Mouse (Mus musculus) bone marrow, adult 2 months (tissue): ENCODE results near the gene Bace2. TPM values are rescaled to one million over a fixed set of nuclear protein-coding genes. Genes with fewer than 3 reads are reported as not detected.

ENCODE experiments used
- H3K27ac ChIP-seq: fragments of 200-500 bp; 2 replicates; pipeline ENCODE4 v1.5.1; 2012; ENCODE audit warnings: low read depth, mild to moderate bottlenecking, control low read depth, inconsistent platforms, low read length; ENCODE audit not compliant: control insufficient read depth, poor library complexity, insufficient read depth
- H3K4me1 ChIP-seq: fragments of 200-500 bp; 2 replicates; pipeline ENCODE4 v1.6.1; 2011; ENCODE audit warnings: low read length; ENCODE audit not compliant: control insufficient read depth, insufficient read depth
- H3K4me3 ChIP-seq: fragments of 200-500 bp; replicated peaks from 2 replicates; pipeline ENCODE3; 2011; ENCODE audit warnings: mild to moderate bottlenecking, low read depth, low read length, control low read depth; ENCODE audit not compliant: control insufficient read depth
- CTCF ChIP-seq: fragments of 200-500 bp; IDR thresholded peaks from 2 replicates; pipeline ENCODE4 v1.5.1; 2011; ENCODE audit warnings: low read length, control low read depth; ENCODE audit not compliant: control insufficient read depth, insufficient read depth
- POLR2A ChIP-seq: fragments of 200-500 bp; IDR thresholded peaks from 2 replicates; pipeline ENCODE4 v1.6.1; 2011; ENCODE audit warnings: low read depth, mild to moderate bottlenecking, control low read depth, low read length, borderline replicate concordance; ENCODE audit not compliant: control insufficient read depth
- WGBS: fragments of 180-500 bp; shearing (Covaris S2); methylation state at CpG from one replicate; pipeline ENCODE4 v1.1.7; 2018; 5-methylcytosine and 5-hydroxymethylcytosine counted together
- polyA plus RNA-seq: library from polyadenylated mRNA; stranded (reverse); fragments of >200 nt; gene quantifications from 2 replicates; pipeline ENCODE4 v1.2.4, GENCODE M21; 2011; ENCODE audit warnings: low replicate concordance; ENCODE audit not compliant: missing spikeins, insufficient read depth, insufficient read length

Bace2 gene
- polyA plus RNA-seq, 1 experiment = 0.72 TPM

DNA sequence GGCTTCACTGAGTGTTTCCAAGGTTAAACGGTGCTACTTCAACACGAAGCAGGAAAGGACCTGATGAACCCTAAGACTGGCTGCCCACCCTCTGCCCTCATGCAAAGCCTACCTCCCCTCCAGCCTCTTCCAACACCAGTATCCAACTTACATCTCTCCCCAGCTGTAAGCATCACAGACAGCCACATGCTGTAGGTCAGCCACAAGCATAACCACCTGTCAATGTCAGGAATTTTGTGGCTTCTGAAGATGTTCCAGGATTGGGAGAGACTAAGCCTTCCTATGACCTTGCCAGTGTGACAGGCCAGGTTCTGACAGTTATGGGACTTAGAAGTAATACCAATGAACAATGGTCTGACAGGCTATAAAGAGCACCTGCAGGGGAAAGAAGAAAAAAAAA, 27.9 kb upstream of the Bace2 start:
- H3K4me3 ChIP-seq = no peak overlapping the region
- H3K4me1 ChIP-seq = no peaks in the 10 kb centered on the region
- TF ChIP-seq POLR2A = no peak
- no peak for TF ChIP-seq CTCF
- no peak overlapping the region for H3K27ac ChIP-seq
- 67% methylated on average over 2 of the region's 2 CpGs for WGBS

- 83% methylated on average over 2 of the region's 2 CpGs for WGBS
- Histone ChIP-seq H3K4me3 (no peak overlapping the region), H3K4me1 (no peaks in the 10 kb centered on the region), H3K27ac (no peak overlapping the region)
- TF ChIP-seq POLR2A (no peak), CTCF (no peak)
Observed at GRCm38 (mm10) chr16:97353013-97353412, 3.5 kb upstream of the Bace2 start.

GRCm38 (mm10) chr16:97354632-97355031, 1.9 kb upstream of the Bace2 start:
- Histone ChIP-seq H3K4me3 (no peak overlapping the region), H3K27ac (no peak overlapping the region), H3K4me1 (no peaks in the 10 kb centered on the region)
- WGBS = 77% methylated on average over 2 of the region's 2 CpGs
- no peak for TF ChIP-seq CTCF

GRCm38 (mm10) chr16:97357188-97357821, 763 bp downstream of the Bace2 start:
- 5% methylated on average over 25 of the region's 25 CpGs for WGBS
- Histone ChIP-seq H3K4me1 (no peaks in the 10 kb centered on the region), H3K27ac (no peak overlapping the region), H3K4me3 (no peak overlapping the region)
- TF ChIP-seq CTCF (no peak), POLR2A (no peak)

- no peak for TF ChIP-seq CTCF
- TF ChIP-seq POLR2A = no peak
- WGBS = 43% methylated on average over 8 of the region's 8 CpGs
- Histone ChIP-seq H3K4me1 (no peaks in the 10 kb centered on the region), H3K27ac (no peak overlapping the region), H3K4me3 (no peak overlapping the region)
Observed at GRCm38 (mm10) chr16:97362231-97362888, 5.8 kb downstream of the Bace2 start.

DNA sequence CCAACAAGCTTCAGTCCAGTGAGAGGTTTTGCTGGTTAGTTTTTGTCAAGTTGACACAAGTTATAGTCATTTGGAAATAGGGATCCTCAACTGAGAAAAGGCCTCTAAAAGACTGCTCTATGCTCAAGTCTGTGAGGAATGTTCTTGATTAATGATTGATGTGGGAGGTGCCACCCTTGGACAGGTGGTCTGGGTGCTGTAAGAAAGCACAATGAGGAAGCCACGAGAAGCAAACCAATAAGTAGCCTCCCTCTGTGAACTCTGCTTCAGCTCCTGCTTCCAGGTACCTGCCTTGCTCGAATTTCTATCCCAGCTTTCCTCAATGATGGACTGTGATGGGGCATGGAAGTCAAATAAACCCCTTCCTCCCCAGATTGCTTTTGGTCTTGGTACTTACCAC, 9.6 kb downstream of the Bace2 start:
- TF ChIP-seq POLR2A (no peak), CTCF (no peak)
- WGBS = 47% methylated on average over 2 of the region's 2 CpGs
- H3K4me3 ChIP-seq = no peak overlapping the region
- no peaks in the 10 kb centered on the region for H3K4me1 ChIP-seq
- H3K27ac ChIP-seq = no peak overlapping the region

DNA sequence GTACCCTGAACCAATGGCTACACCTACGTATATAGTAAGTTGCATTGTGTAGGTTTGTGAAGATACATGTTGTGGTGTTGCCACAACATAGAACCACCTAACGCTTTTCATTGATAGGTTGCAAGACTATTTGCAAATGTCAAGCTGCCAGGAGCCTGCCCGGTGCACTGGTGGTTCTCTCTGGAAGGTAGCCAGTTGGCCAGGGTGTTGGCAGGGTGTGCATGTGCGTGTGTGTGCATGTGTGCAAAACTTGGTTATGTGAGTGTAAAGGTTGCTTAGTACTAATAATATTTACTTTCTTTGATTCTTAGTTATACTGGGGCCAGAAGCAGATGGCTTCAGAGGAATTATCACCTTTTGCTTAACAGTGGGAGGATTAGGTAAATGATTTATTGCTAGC, 13.7 kb downstream of the Bace2 start:
- no peak overlapping the region for H3K27ac ChIP-seq
- TF ChIP-seq POLR2A (no peak), CTCF (no peak)
- no peaks in the 10 kb centered on the region for H3K4me1 ChIP-seq
- H3K4me3 ChIP-seq = no peak overlapping the region
- 77% methylated on average over 4 of the region's 4 CpGs for WGBS

GRCm38 (mm10) chr16:97387955-97388354, 31.4 kb downstream of the Bace2 start:
- TF ChIP-seq CTCF = no peak
- TF ChIP-seq POLR2A = no peak
- Histone ChIP-seq H3K4me3 (no peak overlapping the region), H3K27ac (no peak overlapping the region), H3K4me1 (no peaks in the 10 kb centered on the region)
- 70% methylated on average over 2 of the region's 2 CpGs for WGBS

- TF ChIP-seq CTCF (no peak), POLR2A (no peak)
- 57% methylated on average over 2 of the region's 2 CpGs for WGBS
- no peaks in the 10 kb centered on the region for H3K4me1 ChIP-seq
Observed at GRCm38 (mm10) chr16:97391289-97391688, 34.7 kb downstream of the Bace2 start.

More at GRCm38 (mm10) chr16:97391289-97391688, 34.7 kb downstream of the Bace2 start:
- Histone ChIP-seq H3K4me3 (no peak overlapping the region), H3K27ac (no peak overlapping the region)
